Mouse (Mus musculus) heart, postnatal 10 days (tissue): Measurements from ENCODE around the gene Rnf19b. TPM values are rescaled to one million over a fixed set of nuclear protein-coding genes. Genes with fewer than 3 reads are reported as not detected.

Experiments used
- DNase-seq, 2 experiments: peaks; one replicate each; pipeline ENCODE4 v3.0.0; 2021
- intact Hi-C: fragments of 180-260 bp; cut with DNase I; formaldehyde crosslinking; loops from one replicate; pipeline ENCODE4 v1.15.1; 2025
- total RNA-seq, 2 experiments: library from RNA; stranded (reverse); gene quantifications; 2 replicates each; pipeline ENCODE4 v1.2.3; 2021

Gene Rnf19b
- total RNA-seq, result 10 to 100 TPM; 20.9 to 22.2 TPM

DNA sequence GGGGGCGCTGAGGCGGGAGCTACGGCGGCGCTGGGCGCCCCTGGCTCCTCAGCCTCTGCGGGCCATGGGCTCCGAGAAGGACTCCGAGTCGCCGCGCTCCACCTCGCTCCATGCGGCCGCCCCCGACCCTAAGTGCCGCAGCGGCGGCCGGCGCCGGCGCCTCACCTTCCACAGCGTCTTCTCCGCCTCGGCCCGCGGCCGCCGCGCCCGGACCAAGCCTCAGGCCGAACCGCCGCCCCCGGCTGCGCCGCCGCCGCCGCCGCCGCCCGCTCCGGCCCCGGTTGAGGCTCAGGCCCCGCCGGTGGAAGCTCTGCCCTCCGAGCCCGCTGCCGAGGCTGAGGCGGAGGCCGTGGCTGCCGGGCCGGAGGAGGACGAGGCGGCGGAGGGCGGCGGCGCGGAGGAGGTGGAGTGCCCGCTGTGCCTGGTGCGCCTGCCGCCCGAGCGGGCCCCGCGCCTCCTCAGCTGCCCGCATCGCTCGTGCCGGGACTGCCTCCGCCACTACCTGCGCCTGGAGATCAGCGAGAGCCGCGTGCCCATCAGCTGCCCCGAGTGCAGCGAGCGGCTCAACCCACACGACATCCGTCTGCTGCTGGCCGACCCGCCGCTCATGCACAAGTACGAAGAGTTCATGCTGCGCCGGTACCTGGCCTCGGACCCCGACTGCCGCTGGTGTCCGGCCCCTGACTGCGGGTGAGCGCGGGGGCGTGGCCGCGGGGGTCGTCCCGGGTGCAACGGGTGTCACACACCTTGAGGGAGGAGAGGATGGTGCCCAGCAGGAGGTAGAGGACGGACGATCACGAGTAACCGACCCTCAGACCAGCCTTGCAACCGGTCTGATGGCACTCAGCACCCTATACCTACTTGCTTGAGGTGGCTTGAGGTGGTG, at the start of gene Rnf19b:
Rnf19b (plus strand) TSS at position 65 of the 886 bp plus-strand sequence.
- peak; percentile 48 to 51 for DNase-seq
- intact Hi-C loops, result loop anchor here (2.0 to 5.0 kb wide), 3 partner anchors 24 to 66 kb away; partner anchors contain the start of gene Ak2

DNA sequence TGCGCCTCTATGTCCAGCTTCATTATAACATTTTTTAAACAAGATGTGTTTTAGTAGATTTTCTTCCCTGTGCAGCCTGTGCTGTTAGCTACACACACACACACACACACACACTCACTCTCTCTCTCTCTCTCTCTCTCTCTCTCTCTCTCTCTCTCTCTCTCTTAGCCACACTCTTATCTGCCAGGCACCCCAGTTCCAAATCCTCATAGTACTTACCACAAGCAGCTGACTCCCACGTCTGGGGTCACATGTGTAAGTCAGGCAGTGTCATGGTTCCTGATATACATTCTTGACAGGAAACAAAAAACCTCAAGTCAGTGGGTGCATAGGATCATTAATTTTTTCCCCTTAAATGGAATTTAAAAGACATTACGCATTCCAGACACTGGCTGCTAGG, 49.4 kb upstream of the Rnf19b start:
- intact Hi-C loops, result no loop called here
- no peak for DNase-seq

DNA sequence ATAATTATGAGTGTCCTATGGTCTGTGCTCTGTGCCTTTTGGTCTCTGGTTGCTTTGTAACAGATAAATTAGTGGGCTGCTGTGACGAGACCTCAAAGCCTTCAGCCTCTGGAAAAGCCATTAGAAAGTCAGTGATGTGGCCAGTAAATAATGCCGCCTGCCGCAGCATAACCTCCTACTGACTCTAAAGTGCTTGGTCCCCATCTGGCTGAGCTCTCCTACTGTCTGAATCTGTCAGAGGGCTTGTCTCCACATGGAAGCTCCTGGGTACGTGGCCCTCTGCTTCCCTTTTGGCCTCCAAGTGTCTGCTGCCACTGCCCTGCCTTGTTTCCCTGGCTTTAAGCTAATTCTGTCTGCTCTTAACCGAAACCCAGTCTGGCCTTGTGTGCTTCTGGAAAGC, 48.5 kb upstream of the Rnf19b start:
- DNase-seq, result no peak
- intact Hi-C loops, result no loop called here

- peak; percentile 66 to 68 for DNase-seq
- intact Hi-C loops, result no loop called here
These were observed 46.4 kb upstream of the Rnf19b start for GRCm38 (mm10) chr4:129011604-129012121.

DNA sequence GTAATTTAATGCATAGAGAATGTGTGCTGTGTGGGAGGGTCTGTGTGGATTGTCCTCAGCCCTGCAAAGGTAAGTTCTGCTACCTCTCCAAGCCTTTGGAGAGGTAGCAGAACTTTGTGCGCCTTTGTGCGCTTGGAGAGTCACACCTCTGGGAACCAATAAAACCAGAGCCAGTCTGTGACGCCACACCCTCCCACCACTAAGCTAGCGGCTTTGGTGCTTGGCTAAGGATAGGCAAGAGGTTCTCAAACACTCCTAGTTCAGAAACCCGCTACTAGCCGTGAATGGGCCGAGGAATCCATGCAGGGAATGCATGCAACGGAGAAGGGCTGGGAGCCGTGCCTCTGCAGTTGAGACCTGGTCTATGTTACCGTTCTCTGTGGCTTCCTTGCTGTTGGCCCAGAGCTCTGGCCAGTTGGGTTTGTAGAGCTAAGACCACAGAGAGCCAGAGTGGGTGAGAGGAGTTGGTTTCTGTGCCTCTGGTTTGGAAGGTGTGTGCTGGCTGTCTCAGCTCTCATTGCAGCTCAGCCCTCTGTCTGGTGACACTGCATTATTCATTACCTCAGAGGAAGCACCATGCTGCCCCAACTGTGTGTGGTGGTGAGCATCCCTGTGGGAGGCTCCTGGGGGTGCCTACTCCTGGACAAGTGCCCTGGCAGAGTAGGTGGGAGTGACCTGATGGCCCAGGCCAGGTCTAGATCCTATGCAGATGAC, 44.8 kb upstream of the Rnf19b start:
- no peak for DNase-seq
- intact Hi-C loops, result no loop called here

GRCm38 (mm10) chr4:129016329-129016728, 41.7 kb upstream of the Rnf19b start:
- intact Hi-C loops, result loop anchor here (5.0 kb wide), 1 partner anchor 41 kb away; the partner anchor contains the start of gene Rnf19b
- peak in 1 of 2 experiments; percentile 54 for DNase-seq

DNA sequence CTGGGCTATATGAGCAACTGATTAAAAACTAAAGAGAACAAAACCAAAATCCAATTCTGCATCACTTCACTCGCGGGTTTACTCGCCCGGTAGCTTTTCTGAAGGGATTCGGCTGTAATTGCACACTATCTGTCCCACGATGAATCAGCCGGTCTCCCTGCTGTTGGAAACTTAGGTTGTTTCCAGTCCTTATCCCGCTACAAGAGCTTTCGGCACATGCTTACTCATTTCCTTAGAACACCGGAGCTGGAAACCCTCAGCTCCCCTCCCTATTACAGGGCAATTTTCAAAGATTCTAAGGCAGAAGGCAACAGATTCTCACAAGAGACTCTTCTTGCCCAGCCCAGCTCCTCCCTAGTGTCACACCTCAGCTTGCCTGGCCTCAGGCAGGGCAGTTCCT, 40.9 kb upstream of the Rnf19b start:
- intact Hi-C loops, result loop anchor here (5.0 kb wide), 1 partner anchor 40 kb away; the partner anchor contains the start of gene Rnf19b
- no peak for DNase-seq

DNA sequence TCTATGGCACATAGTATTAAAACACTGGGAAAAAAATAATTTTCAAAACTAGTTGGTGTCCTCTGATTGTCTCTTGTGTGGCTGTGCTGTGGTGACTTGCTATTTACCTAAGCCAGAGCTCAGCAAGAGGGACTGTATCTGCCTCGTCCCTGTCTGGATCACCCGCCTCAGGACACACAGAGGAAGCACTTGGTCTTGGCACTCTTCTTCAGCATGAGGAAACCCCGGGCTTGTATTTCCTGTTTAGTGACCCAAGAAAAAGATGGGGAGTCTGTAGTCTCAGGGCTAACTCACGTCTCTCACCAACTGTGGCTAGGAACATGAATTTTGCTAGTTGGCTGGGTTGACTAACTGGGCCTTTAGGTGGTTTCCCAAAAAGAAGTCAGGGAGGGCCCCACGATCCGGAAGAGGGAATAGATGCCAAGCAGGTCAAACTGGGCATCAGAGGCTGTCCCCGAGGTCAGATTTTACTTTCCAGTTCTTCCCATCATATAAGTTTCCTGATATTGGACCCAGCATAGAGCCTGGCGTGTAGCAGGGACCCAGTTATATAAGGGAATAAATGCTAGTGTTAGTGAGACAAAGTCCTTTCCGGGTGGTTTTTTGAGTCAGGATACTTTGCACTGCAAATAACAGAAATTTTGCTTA, 39.2 kb upstream of the Rnf19b start:
- no peak for DNase-seq
- intact Hi-C loops, result loop anchor here (5.0 kb wide), 1 partner anchor 38 kb away; the partner anchor contains the start of gene Rnf19b

DNA sequence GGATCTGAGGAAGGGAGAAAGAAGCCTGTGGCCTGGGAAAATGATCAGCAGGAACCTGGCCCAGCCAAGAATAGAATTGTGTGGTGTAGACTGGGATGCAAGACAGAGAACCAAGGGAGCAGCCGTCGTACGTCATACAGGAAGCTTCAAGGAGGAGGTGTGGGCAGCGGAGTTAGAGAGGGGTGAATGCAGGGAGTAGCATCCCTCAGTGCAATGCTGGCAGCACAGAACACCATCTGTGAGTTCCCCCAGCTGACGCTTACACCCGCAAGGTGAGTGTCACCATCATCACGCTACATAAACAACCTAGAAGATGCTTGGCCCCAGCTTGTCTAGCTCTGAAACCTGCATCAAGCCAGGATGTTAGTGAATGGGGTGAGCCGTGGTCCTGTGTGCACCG, 38.3 kb upstream of the Rnf19b start:
- no peak for DNase-seq
- intact Hi-C loops, result loop anchor here (5.0 kb wide), 1 partner anchor 38 kb away; the partner anchor contains the start of gene Rnf19b

DNA sequence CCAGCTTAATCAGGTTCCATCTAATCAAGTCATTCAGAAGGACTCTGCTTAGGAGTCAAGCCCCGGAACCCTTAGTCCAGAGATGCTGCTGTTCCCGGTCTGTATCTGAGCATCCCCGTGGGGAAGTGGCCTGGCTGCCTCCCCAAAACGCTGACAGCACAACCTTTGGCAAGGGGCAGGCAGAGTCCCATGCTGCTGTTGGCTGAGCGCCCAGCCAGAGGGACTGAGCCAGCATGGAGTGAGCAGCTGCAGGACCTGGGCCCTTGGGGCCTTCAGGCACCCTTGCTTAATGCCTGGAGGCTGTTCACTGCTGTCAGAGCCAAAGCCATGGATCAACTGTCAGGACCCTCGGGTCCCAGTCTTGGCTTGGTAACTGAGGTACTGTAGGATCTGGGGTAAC, 37.6 kb upstream of the Rnf19b start:
- peak; percentile 96 to 97 for DNase-seq
- intact Hi-C loops, result no loop called here

GRCm38 (mm10) chr4:129021426-129021825, 36.6 kb upstream of the Rnf19b start:
- peak; percentile 50 to 62 for DNase-seq
- intact Hi-C loops, result no loop called here

DNA sequence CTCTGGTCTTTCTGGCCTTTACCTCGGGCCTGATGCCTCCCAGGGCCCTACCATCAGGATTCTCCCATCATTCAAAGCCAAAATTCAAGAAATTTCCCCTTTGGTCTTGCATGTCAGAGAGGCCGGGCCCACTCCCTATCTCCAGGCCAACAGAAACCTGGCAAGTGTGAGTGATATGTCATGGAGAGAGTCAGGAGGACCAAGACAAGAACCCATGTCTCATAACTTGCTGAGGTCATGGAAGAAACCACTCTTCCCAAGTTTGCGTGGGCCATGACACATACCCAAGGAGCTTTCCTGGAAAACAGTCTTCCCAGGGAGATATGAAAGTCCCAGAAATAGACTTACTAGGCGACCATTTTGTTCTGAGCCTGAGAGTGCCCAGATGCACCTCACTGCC, 36.2 kb upstream of the Rnf19b start:
- intact Hi-C loops, result no loop called here
- peak in 1 of 2 experiments; percentile 38 for DNase-seq

DNA sequence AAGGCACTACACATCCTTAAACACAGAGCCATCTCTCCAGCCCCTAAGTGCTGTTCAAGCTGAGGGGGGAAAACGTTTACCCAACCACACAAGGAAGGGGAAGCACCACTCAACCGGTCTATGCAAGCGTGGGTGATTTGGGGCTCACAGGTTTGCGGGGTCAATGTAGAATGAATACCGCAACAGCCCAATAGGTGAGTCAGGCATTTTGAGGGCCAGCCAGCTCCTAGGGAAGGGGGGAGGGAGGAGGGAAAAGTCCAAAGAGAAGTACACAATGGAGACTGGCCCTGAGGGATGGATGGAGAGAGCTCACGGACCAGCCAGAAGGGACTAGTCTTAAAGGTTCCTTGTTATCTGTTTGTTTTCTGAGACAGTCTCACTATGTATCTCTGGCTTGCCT, 34.2 kb upstream of the Rnf19b start:
- DNase-seq, result no peak
- intact Hi-C loops, result no loop called here

DNA sequence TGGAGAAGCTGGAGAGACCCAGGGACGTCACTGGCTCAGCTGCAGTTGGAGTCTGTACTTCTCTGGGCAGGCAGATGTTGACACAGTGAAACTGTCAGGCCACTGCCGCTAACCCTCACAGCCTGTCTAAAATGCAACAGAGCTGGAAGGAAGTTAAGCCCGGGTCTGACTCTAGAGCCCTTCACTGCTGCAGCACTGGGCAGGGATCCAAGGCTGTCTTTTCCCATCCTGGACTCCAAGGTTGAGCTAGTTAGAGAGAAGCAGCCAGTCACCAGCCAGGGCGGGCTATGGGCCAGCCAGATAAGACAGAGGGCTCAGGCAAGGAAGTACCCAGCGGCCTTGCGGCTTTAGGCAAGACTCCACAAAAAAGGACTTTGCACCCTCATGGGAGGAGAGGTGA, 33.3 kb upstream of the Rnf19b start:
- intact Hi-C loops, result no loop called here
- DNase-seq, result peak; percentile 92

GRCm38 (mm10) chr4:129025707-129026106, 32.4 kb upstream of the Rnf19b start:
- intact Hi-C loops, result no loop called here
- no peak for DNase-seq

DNA sequence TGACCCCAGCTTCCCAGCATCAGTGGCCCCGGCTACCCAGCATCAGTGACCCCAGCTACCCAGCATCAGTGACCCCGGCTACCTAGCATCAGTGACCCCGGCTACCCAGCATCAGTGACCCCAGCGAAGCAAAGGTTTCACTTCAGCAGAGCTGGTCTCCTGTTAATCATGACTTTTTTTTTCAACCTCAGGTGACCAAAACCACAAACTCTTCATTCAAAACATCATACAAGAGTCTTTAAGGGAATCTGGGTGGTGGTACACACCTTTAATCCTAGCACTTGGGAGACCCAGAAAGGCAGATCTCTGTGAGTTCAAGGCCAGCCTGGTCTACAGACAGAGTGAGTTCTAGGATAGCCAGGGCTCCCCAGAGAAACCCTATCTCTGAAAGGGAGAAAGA, 27.3 kb upstream of the Rnf19b start:
- DNase-seq, result no peak
- intact Hi-C loops, result no loop called here

- intact Hi-C loops, result no loop called here
- DNase-seq, result no peak
These were observed 26.6 kb upstream of the Rnf19b start for GRCm38 (mm10) chr4:129031408-129031965.

- peak in 1 of 2 experiments; percentile 25 for DNase-seq
- intact Hi-C loops, result no loop called here
These were observed 25.7 kb upstream of the Rnf19b start for GRCm38 (mm10) chr4:129032133-129032962.
